Mouse (Mus musculus) embryonic facial prominence, embryonic 14.5 days (tissue): ENCODE data around the gene Myo3b. TPM values are rescaled to one million over a fixed set of nuclear protein-coding genes. Genes with fewer than 3 reads are reported as not detected.

Source experiments
- ATAC-seq: fragments of 200-750 bp; cut with Nextera tagmentation; 2 replicates; pipeline ENCODE4 v1.8.0; 2017; ENCODE audit warnings: low read depth, moderate number of reproducible peaks, moderate TSS enrichment
- DNase-seq: peaks from one replicate; pipeline ENCODE4 v3.0.0-alpha.2; 2015; ENCODE audit warnings: low spot score
- H3K27ac ChIP-seq: fragments of 300-500 bp; sonication (generic); replicated peaks from 2 replicates; pipeline ENCODE4 v1.5.1; 2014; ENCODE audit warnings: low read depth, mild to moderate bottlenecking, low read length, moderate library complexity
- H3K27me3 ChIP-seq: fragments of 300-500 bp; sonication (generic); replicated peaks from 2 replicates; pipeline ENCODE4 v1.6.1; 2014; ENCODE audit warnings: low read length; ENCODE audit not compliant: control insufficient read depth, insufficient read depth
- H3K36me3 ChIP-seq: fragments of 300-500 bp; sonication (generic); 2 replicates; pipeline ENCODE4 v1.6.1; 2014; ENCODE audit warnings: low read length, mixed read lengths; ENCODE audit not compliant: control insufficient read depth, insufficient read depth
- H3K4me1 ChIP-seq: fragments of 300-500 bp; sonication (generic); 2 replicates; pipeline ENCODE4 v1.6.1; 2014; ENCODE audit warnings: antibody characterized with exemption, low read length; ENCODE audit not compliant: control insufficient read depth, insufficient read depth
- H3K4me2 ChIP-seq: fragments of 300-500 bp; sonication (generic); 2 replicates; pipeline ENCODE4 v1.6.1; 2014; ENCODE audit warnings: low read depth, mild to moderate bottlenecking, low read length, moderate library complexity, mixed read lengths
- H3K4me3 ChIP-seq: fragments of 300-500 bp; sonication (generic); 2 replicates; pipeline ENCODE4 v1.5.1; 2014; ENCODE audit warnings: low read depth, mild to moderate bottlenecking, low read length
- H3K9ac ChIP-seq: fragments of 300-500 bp; sonication (generic); 2 replicates; pipeline ENCODE4 v1.6.1; 2014; ENCODE audit warnings: low read depth, mild to moderate bottlenecking, low read length, moderate library complexity, mixed read lengths
- H3K9me3 ChIP-seq: fragments of 300-500 bp; sonication (generic); 2 replicates; pipeline ENCODE4 v1.6.1; 2016; ENCODE audit warnings: low read length; ENCODE audit not compliant: control insufficient read depth
- WGBS: fragments of 180-500 bp; shearing (Covaris S2); extraction: QIAGEN DNeasy Blood & Tissue Kit; methylation state at CpG from one replicate; pipeline ENCODE4 v1.1.7; 2014; 5-methylcytosine and 5-hydroxymethylcytosine counted together
- polyA plus RNA-seq: library from polyadenylated mRNA; unstranded; fragments of >200 nt; fragmentation: Nextera tagmentation; extraction: Ambion mirVana; gene quantifications from 2 replicates; pipeline ENCODE4 v1.2.1, GENCODE M21; 2014

Gene Myo3b
- polyA plus RNA-seq, 1 experiment from 2014 or later = not detected

- H3K27me3 ChIP-seq = no peaks in the 10 kb centered on the region
- 92% methylated on average over 8 of the region's 8 CpGs for WGBS
- H3K4me1 ChIP-seq = no peaks in the 10 kb centered on the region
- H3K4me3 ChIP-seq = no peak overlapping the region
- ATAC-seq (no peak), DNase-seq (no peak)
- H3K4me2 ChIP-seq = no peak overlapping the region
- no peaks in the 10 kb centered on the region for H3K9me3 ChIP-seq
- H3K9ac ChIP-seq = no peak overlapping the region
- H3K27ac ChIP-seq = no peak overlapping the region
- no peaks in the 10 kb centered on the region for H3K36me3 ChIP-seq
Measured at GRCm38 (mm10) chr2:70182150-70182670, 143.3 kb downstream of the Myo3b start.

- Histone ChIP-seq H3K9ac (no peak overlapping the region), H3K36me3 (no peaks in the 10 kb centered on the region), H3K9me3 (no peaks in the 10 kb centered on the region), H3K4me3 (no peak overlapping the region), H3K27ac (no peak overlapping the region), H3K4me1 (no peaks in the 10 kb centered on the region), H3K27me3 (no peaks in the 10 kb centered on the region), H3K4me2 (no peak overlapping the region)
- DNase-seq (no peak), ATAC-seq (no peak)
- WGBS = 73% methylated on average over 6 of the region's 6 CpGs
Measured at GRCm38 (mm10) chr2:70187040-70187439, 148.1 kb downstream of the Myo3b start.

- Histone ChIP-seq H3K36me3 (no peaks in the 10 kb centered on the region), H3K4me2 (no peak overlapping the region), H3K9ac (no peak overlapping the region), H3K4me1 (no peaks in the 10 kb centered on the region), H3K27ac (no peak overlapping the region), H3K27me3 (no peaks in the 10 kb centered on the region), H3K9me3 (peaks cover 7% of the 10 kb centered on the region), H3K4me3 (no peak overlapping the region)
- ATAC-seq (no peak), DNase-seq (no peak)
- 67% methylated on average over 9 of the region's 9 CpGs for WGBS
Measured at GRCm38 (mm10) chr2:70195418-70196248, 156.7 kb downstream of the Myo3b start.

- Histone ChIP-seq H3K4me2 (no peak overlapping the region), H3K27me3 (no peaks in the 10 kb centered on the region), H3K27ac (no peak overlapping the region), H3K9me3 (no peaks in the 10 kb centered on the region), H3K36me3 (no peaks in the 10 kb centered on the region), H3K4me3 (no peak overlapping the region), H3K4me1 (peaks cover 8% of the 10 kb centered on the region; the same call in 1 of the 2 replicates), H3K9ac (no peak overlapping the region)
- 23% methylated on average over 11 of the region's 11 CpGs for WGBS
- DNase-seq (peak; percentile 49), ATAC-seq (peak; percentile 67; the same call in 1 of the 2 replicates)
Measured at GRCm38 (mm10) chr2:70201796-70202555, 163.1 kb downstream of the Myo3b start.

GRCm38 (mm10) chr2:70202578-70203167, 163.7 kb downstream of the Myo3b start:
- H3K4me1 ChIP-seq = peaks cover 8% of the 10 kb centered on the region; the same call in 1 of the 2 replicates
- no peak overlapping the region for H3K4me2 ChIP-seq
- H3K9ac ChIP-seq = no peak overlapping the region
- H3K9me3 ChIP-seq = no peaks in the 10 kb centered on the region
- no peaks in the 10 kb centered on the region for H3K27me3 ChIP-seq
- ATAC-seq (no peak), DNase-seq (peak; percentile 49)
- H3K36me3 ChIP-seq = no peaks in the 10 kb centered on the region
- whole genome bisulfite sequencing = 19% methylated on average over 8 of the region's 8 CpGs
- no peak overlapping the region for H3K27ac ChIP-seq
- no peak overlapping the region for H3K4me3 ChIP-seq

DNA sequence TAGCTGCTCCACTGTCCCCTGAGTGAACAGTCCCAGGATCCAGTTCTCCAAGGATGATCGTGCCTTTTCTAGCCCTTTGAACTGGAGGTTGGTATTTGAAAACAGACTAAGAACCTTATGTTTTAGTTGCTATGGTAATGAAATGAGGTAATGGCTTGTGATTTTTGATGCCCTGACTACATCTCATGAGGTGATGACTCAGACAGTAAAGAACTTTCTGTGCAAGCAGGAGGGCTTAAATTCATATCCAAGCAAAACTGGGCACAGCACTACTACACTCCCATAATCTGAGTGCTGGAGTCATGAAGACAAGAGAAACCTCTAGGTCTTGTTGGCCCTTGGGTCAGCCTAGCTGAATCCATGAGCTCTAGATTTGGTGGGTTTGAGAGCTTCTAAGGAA, 169.5 kb downstream of the Myo3b start:
- H3K4me1 ChIP-seq = no peaks in the 10 kb centered on the region
- no peak overlapping the region for H3K4me3 ChIP-seq
- ATAC-seq (no peak), DNase-seq (no peak)
- H3K36me3 ChIP-seq = no peaks in the 10 kb centered on the region
- no peak overlapping the region for H3K4me2 ChIP-seq
- 0 out of 2 replicates have a peak, but pooled peaks cover 7% of the 10 kb centered on the region for H3K9me3 ChIP-seq
- H3K27ac ChIP-seq = no peak overlapping the region
- H3K9ac ChIP-seq = no peak overlapping the region
- 70% methylated on average over 1 of the region's 1 CpGs for WGBS
- H3K27me3 ChIP-seq = no peaks in the 10 kb centered on the region

- Histone ChIP-seq H3K9ac (no peak overlapping the region), H3K4me2 (no peak overlapping the region), H3K27ac (no peak overlapping the region), H3K4me3 (no peak overlapping the region), H3K4me1 (no peaks in the 10 kb centered on the region), H3K9me3 (0 out of 2 replicates have a peak, but pooled peaks cover 7% of the 10 kb centered on the region), H3K36me3 (no peaks in the 10 kb centered on the region), H3K27me3 (no peaks in the 10 kb centered on the region)
- 84% methylated on average over 3 of the region's 3 CpGs for WGBS
- ATAC-seq (no peak), DNase-seq (no peak)
Measured at GRCm38 (mm10) chr2:70209790-70210189, 170.9 kb downstream of the Myo3b start.
